Mouse (Mus musculus) heart, embryonic 16.5 days (tissue): ENCODE measurements around the gene Hist1h2bg. TPM values are rescaled to one million over a fixed set of nuclear protein-coding genes. Genes with fewer than 3 reads are reported as not detected.
"Not testable (repeated sequence)": the region's sequence is repeated elsewhere in the genome, so short reads cannot be mapped to it uniquely, and the experiment has no call there.

Experiments used
- ATAC-seq: fragments of 200-750 bp; cut with Nextera tagmentation; replicated peaks from 2 replicates; pipeline ENCODE4 v1.8.0; 2017; ENCODE audit warnings: moderate number of reproducible peaks; ENCODE audit not compliant: insufficient read depth, low FRiP score; ENCODE audit errors: extremely low read depth
- H3K27ac ChIP-seq: fragments of 300-500 bp; sonication (generic); 2 replicates; pipeline ENCODE4 v1.5.1; 2014; ENCODE audit warnings: mild to moderate bottlenecking, low read length, control low read depth, moderate library complexity
- H3K27me3 ChIP-seq: fragments of 300-500 bp; sonication (generic); 2 replicates; pipeline ENCODE4 v1.6.1; 2014; ENCODE audit warnings: low read length, mixed read lengths; ENCODE audit not compliant: control insufficient read depth, insufficient read depth
- H3K36me3 ChIP-seq: fragments of 300-500 bp; sonication (generic); 2 replicates; pipeline ENCODE4 v1.6.1; 2014; ENCODE audit not compliant: control insufficient read depth, insufficient read depth
- H3K4me1 ChIP-seq: fragments of 300-500 bp; sonication (generic); 2 replicates; pipeline ENCODE4 v1.6.1; 2014; ENCODE audit warnings: low read length, mixed read lengths; ENCODE audit not compliant: control insufficient read depth, insufficient read depth
- H3K4me2 ChIP-seq: fragments of 300-500 bp; sonication (generic); 2 replicates; pipeline ENCODE4 v1.6.1; 2014; ENCODE audit warnings: low read depth, mild to moderate bottlenecking, control low read depth, low read length
- H3K4me3 ChIP-seq: fragments of 300-500 bp; sonication (generic); 2 replicates; pipeline ENCODE4 v1.5.1; 2014; ENCODE audit warnings: mild to moderate bottlenecking, control low read depth, low read length
- H3K9ac ChIP-seq: fragments of 300-500 bp; sonication (generic); 2 replicates; pipeline ENCODE4 v1.6.1; 2014; ENCODE audit warnings: low read length, control low read depth
- H3K9me3 ChIP-seq: fragments of 300-500 bp; sonication (generic); replicated peaks from 2 replicates; pipeline ENCODE4 v1.6.1; 2016; ENCODE audit warnings: low read length; ENCODE audit not compliant: control insufficient read depth
- WGBS: fragments of 180-500 bp; shearing (Covaris S2); extraction: QIAGEN DNeasy Blood & Tissue Kit; methylation state at CpG from one replicate; pipeline ENCODE4 v1.1.7; 2014; 5-methylcytosine and 5-hydroxymethylcytosine counted together
- polyA plus RNA-seq: library from polyadenylated mRNA; unstranded; fragments of >200 nt; fragmentation: Nextera tagmentation; extraction: Ambion mirVana; gene quantifications from 2 replicates; pipeline ENCODE4 v1.2.1, GENCODE M21; 2015

The Hist1h2bg gene
- polyA plus RNA-seq, 1 experiment from 2014 or later: 4.2 TPM

DNA sequence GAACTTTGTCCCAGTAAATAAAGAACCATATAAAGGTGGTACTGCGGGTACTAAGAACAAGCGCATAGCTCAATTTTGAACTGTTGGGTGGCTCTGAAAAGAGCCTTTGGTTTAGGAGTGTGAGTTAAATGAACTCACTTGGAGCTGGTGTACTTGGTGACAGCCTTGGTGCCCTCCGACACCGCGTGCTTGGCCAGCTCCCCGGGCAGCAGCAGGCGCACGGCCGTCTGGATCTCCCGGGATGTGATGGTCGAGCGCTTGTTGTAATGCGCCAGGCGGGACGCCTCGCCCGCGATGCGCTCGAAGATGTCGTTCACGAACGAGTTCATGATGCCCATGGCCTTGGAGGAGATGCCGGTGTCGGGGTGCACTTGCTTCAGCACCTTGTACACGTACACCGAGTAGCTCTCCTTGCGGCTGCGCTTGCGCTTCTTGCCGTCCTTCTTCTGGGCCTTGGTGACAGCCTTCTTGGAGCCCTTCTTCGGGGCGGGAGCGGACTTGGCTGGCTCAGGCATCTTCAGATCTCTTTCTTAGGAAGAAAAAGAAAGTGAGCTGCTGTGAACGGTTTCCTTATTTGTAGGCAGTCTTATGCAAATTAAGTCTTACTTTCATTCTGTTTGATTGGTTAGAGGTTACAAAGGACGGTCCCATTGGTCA lies 14.4 kb downstream of the Hist1h2bg start:
- Histone ChIP-seq H3K9ac (peak overlapping the region; percentile 83), H3K4me1 (peaks cover 13% of the 10 kb centered on the region), H3K4me2 (peak overlapping the region; percentile 91), H3K27ac (peak overlapping the region; percentile 98), H3K4me3 (peak overlapping the region; percentile 62)
- not testable (repeated sequence) for H3K9me3 ChIP-seq, H3K36me3 ChIP-seq, H3K27me3 ChIP-seq
- ATAC-seq: peak; percentile 84
- 0% methylated on average over 25 of the region's 36 CpGs for WGBS

DNA sequence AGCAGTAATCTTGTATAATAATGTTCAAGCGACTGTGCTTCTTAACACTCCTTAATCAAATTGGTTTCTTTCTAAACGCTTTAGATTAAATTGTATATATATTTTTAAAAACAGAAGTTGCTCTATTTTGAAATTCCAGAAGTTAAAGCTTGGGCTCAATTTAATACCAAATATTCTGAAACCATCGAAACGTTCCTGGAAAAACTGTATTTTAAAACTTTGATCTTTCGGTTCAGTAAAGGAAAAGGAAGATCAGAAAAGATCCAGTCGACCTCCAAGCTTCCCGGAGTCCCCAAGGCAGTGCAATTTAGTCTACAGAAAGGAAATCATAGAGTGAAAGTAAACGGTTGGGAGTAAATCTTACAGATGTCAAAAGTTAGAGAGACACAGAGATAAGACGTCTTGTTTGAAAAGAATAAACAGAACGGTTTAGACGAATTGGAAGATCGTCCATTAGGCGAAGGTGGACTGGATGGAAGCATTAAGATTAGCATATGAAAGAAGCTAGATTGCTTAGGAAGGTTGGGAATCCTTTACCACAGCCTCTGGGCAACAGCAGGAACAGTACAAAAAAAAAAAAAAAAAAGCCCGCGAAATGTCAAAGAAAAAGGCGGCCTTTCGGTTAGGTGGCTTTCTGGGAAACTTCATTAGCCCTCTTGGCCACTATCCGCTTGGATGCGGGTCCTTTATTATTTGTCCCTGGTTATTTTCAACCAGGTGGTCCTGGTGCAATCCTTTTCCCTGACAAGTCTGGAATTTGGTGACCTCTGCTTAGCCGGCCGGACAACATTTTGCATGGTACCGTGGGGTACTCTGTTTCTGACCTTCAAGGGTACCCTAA lies 15.1 kb downstream of the Hist1h2bg start:
- H3K4me3 ChIP-seq: peak overlapping the region; percentile 62
- H3K4me2 ChIP-seq: peak overlapping the region; percentile 84
- peak overlapping the region; percentile 73 for H3K9ac ChIP-seq
- ATAC-seq: no peak
- no peaks in the 10 kb centered on the region for H3K9me3 ChIP-seq
- no peaks in the 10 kb centered on the region for H3K27me3 ChIP-seq
- H3K4me1 ChIP-seq: peaks cover 13% of the 10 kb centered on the region
- H3K36me3 ChIP-seq: no peaks in the 10 kb centered on the region
- 3% methylated on average over 22 of the region's 22 CpGs for WGBS
- peak overlapping the region; percentile 92 for H3K27ac ChIP-seq

DNA sequence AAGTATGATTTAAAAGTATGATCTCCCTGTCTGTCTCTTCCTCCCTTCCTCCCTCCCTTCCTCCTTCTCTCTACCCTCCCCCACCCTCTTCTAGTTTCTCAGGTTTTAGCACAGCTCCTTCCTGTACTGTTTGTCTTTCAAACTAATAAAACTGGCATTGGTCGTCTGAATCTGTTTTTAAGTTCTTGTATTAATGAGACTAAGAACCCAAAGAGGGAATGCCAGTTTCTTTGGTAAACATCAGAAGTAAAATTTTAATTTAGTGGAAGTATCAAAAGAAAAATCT lies 15.7 kb downstream of the Hist1h2bg start:
- 14% methylated on average over 1 of the region's 1 CpGs for WGBS
- H3K27me3 ChIP-seq: no peaks in the 10 kb centered on the region
- no peaks in the 10 kb centered on the region for H3K9me3 ChIP-seq
- ATAC-seq: no peak
- peak overlapping the region; percentile 92 for H3K27ac ChIP-seq
- H3K9ac ChIP-seq: peak overlapping the region; percentile 73
- peak overlapping the region; percentile 84 for H3K4me2 ChIP-seq
- H3K4me1 ChIP-seq: peaks cover 12% of the 10 kb centered on the region
- H3K4me3 ChIP-seq: peak overlapping the region; percentile 53
- no peaks in the 10 kb centered on the region for H3K36me3 ChIP-seq

- Histone ChIP-seq H3K4me2 (no peak overlapping the region), H3K27ac (no peak overlapping the region), H3K4me1 (peaks cover 8% of the 10 kb centered on the region; the same call in 1 of the 2 replicates), H3K36me3 (no peaks in the 10 kb centered on the region), H3K4me3 (no peak overlapping the region), H3K27me3 (no peaks in the 10 kb centered on the region), H3K9me3 (no peaks in the 10 kb centered on the region), H3K9ac (no peak overlapping the region)
- ATAC-seq: no peak
- 86% methylated on average over 7 of the region's 7 CpGs for WGBS
Observed at GRCm38 (mm10) chr13:23591206-23591605, 20.0 kb downstream of the Hist1h2bg start.

GRCm38 (mm10) chr13:23591886-23592285 lies 20.7 kb downstream of the Hist1h2bg start:
- ATAC-seq, H3K4me2 ChIP-seq, H3K36me3 ChIP-seq, H3K27me3 ChIP-seq, H3K4me1 ChIP-seq, H3K4me3 ChIP-seq, H3K9me3 ChIP-seq, H3K9ac ChIP-seq, H3K27ac ChIP-seq: not testable (repeated sequence)
- 68% methylated on average over 7 of the region's 7 CpGs for WGBS

- Histone ChIP-seq H3K4me3 (no peak overlapping the region), H3K9ac (no peak overlapping the region), H3K4me1 (0 out of 2 replicates have a peak, but pooled peaks cover 2% of the 10 kb centered on the region), H3K9me3 (no peaks in the 10 kb centered on the region), H3K36me3 (no peaks in the 10 kb centered on the region), H3K4me2 (no peak overlapping the region), H3K27ac (peak overlapping the region; percentile 32; the same call in 1 of the 2 replicates), H3K27me3 (no peaks in the 10 kb centered on the region)
- ATAC-seq: no peak
- WGBS: 77% methylated on average over 7 of the region's 7 CpGs
Observed at GRCm38 (mm10) chr13:23592614-23593013, 21.4 kb downstream of the Hist1h2bg start.

DNA sequence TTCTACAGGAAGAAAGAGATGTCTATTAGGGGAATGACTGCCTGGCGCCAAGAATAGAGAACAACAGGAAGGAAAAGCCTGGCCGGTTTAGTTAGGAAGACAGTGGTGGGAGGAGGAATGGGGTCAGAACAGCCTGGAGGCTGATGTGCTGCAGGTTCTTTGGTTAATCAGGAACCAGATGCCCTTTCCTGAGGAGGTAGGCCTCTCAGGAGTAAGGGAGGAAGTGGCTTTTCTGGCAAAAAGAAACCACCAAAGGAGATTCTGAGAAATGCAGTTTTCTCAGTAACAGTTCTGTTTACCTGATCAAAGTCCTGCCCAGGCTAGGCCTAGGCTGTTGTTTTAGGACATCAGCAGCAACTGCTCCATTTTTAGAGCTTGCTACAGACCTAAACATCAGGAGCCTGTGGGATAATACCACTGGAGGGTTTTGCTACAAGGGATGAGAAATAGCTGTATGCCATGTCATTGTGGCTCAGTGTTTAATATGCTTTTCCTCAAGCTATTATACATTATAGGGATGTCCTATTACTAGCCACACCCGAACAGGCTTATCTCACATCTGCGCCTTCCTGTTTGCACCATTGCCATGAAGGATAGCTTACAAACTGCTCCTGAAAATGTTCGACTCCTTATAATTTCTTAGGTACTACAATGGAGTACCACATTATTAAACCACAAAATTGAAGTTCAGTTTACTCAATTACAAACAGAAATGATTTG lies 22.0 kb downstream of the Hist1h2bg start:
- H3K27ac ChIP-seq: peak overlapping the region; percentile 80
- no peaks in the 10 kb centered on the region for H3K27me3 ChIP-seq
- no peaks in the 10 kb centered on the region for H3K9me3 ChIP-seq
- H3K4me1 ChIP-seq: 0 out of 2 replicates have a peak, but pooled peaks cover 2% of the 10 kb centered on the region
- H3K4me3 ChIP-seq: no peak overlapping the region
- no peak overlapping the region for H3K9ac ChIP-seq
- WGBS: 65% methylated on average over 5 of the region's 5 CpGs
- H3K36me3 ChIP-seq: no peaks in the 10 kb centered on the region
- no peak for ATAC-seq
- no peak overlapping the region for H3K4me2 ChIP-seq

DNA sequence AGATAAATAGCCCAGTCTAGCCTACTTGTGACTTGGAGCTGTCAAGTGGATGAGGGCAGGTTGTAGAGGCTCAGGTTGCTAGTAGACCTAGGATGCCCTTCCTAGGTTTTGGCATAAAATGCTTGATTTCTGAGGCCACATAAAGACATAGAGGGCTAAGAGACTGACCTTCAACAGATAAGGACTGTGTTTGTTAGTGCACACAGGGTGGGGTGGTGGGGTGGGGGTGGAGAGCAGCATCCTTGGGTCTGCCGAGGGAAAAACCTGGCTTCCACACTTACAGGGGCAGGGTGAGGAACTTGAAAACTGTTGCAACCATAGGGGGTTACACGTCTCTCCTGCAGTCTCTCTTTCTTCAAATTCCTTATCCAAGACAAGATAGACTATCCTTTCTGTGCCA lies 24.0 kb downstream of the Hist1h2bg start:
- H3K36me3 ChIP-seq: no peaks in the 10 kb centered on the region
- no peak overlapping the region for H3K4me3 ChIP-seq
- ATAC-seq: no peak

More for the DNA sequence above, 24.0 kb downstream of the Hist1h2bg start:
- H3K4me2 ChIP-seq: no peak overlapping the region
- 0 out of 2 replicates have a peak, but pooled peaks cover 2% of the 10 kb centered on the region for H3K4me1 ChIP-seq
- no peaks in the 10 kb centered on the region for H3K27me3 ChIP-seq
- no peaks in the 10 kb centered on the region for H3K9me3 ChIP-seq
- no peak overlapping the region for H3K27ac ChIP-seq
- 67% methylated on average over 2 of the region's 2 CpGs for WGBS
- no peak overlapping the region for H3K9ac ChIP-seq
